Mouse (Mus musculus) mesoderm, embryonic 11.5 days (tissue): ENCODE measurements at regions not wholly inside any gene's neighbourhood (a gene's known extent, or its start where the extent isn't known, plus 50 kb on each side); places are given as distances from the start of the nearest gene placed in this dataset.
A peak's percentile ranks its signal among the peaks of the same experiment; 100 is the strongest.

ENCODE experiments used
- DNase-seq: peaks from one replicate; pipeline ENCODE4 v3.0.0-alpha.2; 2012; ENCODE audit warnings: low read depth, low spot score

DNA sequence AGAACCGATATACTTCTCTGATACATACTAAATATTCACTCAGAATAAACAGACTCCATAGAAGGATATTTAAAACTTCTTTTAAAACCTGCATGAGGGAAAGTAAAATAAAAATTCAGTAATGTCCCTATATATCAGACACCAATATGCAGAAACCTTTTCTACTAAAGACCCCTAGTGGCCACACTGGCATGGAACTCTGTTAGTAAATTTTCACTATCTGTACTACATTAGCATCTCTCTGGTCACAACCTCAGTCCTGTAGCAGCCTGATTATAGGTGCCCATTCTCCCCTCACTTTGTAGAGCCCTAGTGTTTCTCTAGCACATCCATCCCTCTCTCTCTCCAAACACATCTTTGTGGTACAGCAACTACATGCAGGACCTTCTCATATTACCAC is 970.3 kb downstream of the Cdh11 start:
- DNase-seq: no peak

DNA sequence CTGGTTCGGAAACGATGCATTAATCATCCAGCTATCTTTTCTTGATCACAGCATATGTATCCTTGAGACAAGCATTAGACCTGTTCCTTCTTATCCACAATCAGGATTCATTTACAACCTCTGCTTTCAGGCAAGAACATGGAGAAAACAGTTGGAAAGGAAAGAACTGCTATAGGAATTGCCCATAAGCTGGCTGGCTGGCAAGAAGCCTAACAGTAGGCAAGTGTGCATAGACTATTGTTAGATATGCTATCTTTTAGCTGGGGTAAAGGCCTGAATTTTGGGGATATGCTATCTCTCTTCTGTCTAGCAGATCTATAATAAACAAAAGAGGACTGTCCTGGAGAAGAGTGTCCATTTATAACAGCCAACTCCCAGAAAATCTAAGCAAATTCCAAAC is 981.9 kb downstream of the Cdh11 start:
- DNase-seq: no peak

DNA sequence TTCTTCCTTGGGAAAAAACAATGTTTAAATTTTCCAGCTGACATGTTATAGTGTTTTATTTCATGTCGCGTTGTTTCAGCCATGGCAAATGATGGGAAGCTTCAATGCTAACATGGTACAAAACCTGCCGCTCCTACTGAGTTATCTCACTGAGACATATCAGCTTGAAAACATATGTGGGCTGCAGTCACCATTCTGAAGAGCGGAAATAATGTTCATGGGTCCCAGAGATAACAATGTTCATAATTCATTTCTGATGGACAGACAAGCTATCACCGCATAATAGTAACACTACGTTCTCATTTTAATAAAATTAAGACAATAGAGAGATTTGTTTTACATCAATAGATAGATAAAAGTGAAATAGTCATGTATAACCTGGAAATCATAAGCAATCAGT is 983.3 kb downstream of the Cdh11 start:
- no peak for DNase-seq

DNA sequence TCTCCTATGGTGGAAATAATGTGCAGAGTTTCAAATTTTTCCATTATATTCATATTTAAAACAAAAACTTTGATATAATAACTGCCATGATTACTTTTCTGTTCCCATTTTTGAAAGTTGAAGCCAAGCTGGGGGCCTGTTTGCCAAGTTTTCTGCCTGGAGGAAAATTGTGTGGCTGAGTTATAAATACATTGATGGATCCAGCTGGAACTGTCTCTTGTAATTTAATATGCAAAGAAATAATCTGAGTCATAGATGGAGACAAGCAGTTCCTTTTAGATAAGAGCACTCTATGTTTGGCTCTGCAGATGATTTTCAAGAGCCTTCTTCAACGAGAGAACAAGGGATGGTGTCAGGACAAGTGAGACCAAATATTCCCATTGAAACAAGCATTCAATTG is 994.7 kb downstream of the Cdh11 start:
- no peak for DNase-seq

DNA sequence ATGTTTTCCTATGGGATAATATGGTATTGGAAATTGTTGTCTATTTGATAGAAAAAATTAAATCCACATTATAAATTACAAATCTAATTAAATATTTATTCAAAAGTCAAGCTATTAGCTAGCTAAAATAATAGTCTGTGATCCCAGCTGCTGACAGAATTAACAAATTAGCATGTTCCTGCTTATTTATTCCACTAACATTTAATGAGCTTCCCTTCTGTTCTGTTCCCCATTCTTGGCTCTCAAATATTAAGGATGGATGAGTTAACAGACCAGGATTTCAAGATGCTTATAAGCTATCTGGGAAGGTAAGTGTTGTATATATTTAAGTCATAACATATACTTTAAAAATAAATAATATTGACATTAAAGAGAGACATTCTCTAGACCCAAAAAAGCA is 998.6 kb downstream of the Cdh11 start:
- DNase-seq: no peak

DNA sequence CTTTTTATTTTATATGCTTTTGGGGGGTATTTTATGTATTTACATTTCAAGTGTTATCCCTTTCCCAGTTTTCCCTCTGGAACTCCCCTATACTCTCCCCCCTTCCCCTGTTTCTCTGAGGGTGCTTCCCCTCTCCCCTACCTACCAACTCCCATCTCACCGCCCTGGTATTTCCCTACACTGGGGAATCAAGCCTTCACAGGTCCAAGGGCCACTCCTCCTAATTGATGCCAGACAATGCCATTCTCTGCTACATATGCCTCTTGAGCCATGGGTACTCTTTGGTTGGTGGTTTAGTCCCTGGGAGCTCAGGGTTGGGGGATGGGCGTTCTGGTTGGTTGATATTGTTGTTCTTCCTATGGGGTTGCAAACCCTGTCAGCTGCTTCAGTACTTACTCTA is 1002.9 kb downstream of the Cdh11 start:
- no peak for DNase-seq

DNA sequence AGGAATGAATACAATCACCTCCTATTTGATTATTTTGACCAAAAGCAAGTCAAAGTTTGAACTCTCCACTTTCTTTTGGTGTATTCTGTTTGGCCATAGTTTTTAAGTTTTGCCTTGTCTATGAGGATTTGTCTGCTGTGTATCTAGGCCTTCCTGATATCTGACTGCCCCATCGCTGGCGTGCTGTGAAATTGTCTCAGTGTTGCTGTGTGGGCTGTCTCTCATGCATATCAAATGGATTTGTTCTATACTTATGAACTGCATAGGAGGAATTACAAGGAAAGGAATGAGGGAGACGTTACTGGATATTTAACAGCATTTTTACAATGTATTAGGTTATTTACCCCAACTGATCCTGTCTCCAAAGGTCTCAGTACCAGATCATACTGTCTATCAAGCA is 1003.5 kb downstream of the Cdh11 start:
- DNase-seq: no peak

DNA sequence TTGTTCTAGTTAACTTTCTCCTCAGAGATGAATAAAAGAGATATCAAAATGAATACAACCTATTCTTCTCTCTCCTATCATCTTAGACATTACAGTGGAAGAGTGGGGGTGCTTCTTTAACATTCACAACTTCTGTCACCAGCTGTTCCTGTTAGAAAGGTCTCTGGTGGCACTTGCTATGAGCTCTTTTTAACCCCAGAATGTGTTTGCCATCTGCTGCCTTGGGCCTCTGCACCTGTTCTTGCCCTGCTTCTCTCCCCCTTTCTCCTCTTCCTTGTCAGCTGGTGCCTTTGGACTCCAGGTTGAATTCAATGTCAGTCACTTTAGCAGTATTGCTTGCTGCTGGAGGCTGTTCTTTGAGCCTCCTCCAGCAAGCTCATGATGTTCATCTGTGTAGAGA is 1005.5 kb downstream of the Cdh11 start:
- DNase-seq: peak; percentile 4

DNA sequence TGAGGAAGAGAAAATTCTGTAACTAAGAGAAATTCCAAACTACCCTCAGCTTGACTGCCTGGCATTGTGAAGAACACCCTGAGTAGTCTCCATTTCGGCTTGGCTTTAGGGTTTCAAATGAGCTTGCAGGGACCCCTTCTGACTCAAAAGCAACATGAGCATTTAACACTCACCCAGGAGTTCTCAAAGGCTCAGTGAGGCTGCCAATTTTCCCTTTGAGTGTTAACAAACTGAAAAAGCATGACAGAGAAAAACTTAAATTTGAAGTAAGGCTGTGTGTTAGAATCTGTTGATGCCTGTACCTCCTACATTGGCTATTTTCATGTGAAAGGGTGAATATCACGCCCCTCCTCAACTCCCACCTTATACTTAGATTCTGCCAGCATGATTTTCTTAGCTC is 1017.9 kb downstream of the Cdh11 start:
- no peak for DNase-seq
